In genomic region chr5:41392137-41392554, GRCm38 (mm10) we compare ENCODE assay signal across 21 mouse cellular contexts.
DNase-seq lines count a peak whose midpoint lies in the region; ATAC-seq and TF ChIP-seq lines count a peak whose summit lies in the region.
"Had no signal": no experiment of that assay in that cellular context is flagged by ENCODE, and none has a peak within 500 bp of the region (broad histone marks: within the 10 kb centered on the region; RNA-seq: fewer than 3 reads in every experiment).

No protein-coding gene starts in this region.

- H3K9me3 ChIP-seq in forebrain, postnatal 0 days (ENCODE audit: low read length): no peaks in the 10 kb centered on the region
- no peaks in the 10 kb centered on the region for H3K9me3 ChIP-seq in neural tube, embryonic 12.5 days
- H3K9me3 ChIP-seq: G1E had no signal

- H3K4me1 ChIP-seq in forebrain, postnatal 0 days (ENCODE audit: insufficient read depth): no peaks in the 10 kb centered on the region
- no peaks in the 10 kb centered on the region; the same call in 1 of the 2 replicates for H3K4me1 ChIP-seq in neural tube, embryonic 12.5 days
- H3K4me1 ChIP-seq: heart, embryonic 13.5 days had no signal

- H3K4me2 ChIP-seq in forebrain, postnatal 0 days (ENCODE audit: low read depth): peak overlapping the region; percentile 31; the same call in 1 of the 2 replicates
- H3K4me2 ChIP-seq in neural tube, embryonic 12.5 days (replicated peaks): no peak overlapping the region
- H3K4me2 ChIP-seq: heart, embryonic 13.5 days; midbrain, embryonic 11.5 days had no signal

- peak; percentile 50; the same call in 1 of the 2 replicates for ATAC-seq in forebrain, postnatal 0 days
- ATAC-seq in neural tube, embryonic 12.5 days (ENCODE audit: low FRiP score, low read depth): peak; percentile 80
- ATAC-seq: CD4-positive, CD25-positive, alpha-beta regulatory T cell, adult 4 months; intestine, embryonic 16.5 days had no signal

- no peaks in the 10 kb centered on the region for H3K27me3 ChIP-seq in forebrain, postnatal 0 days (ENCODE audit: insufficient read depth, low read length)
- no peaks in the 10 kb centered on the region for H3K27me3 ChIP-seq in neural tube, embryonic 12.5 days (replicated peaks)
- H3K27me3 ChIP-seq: heart, embryonic 13.5 days had no signal

- H3K4me3 ChIP-seq in forebrain, postnatal 0 days (ENCODE audit: low read depth, low read length): no peak overlapping the region
- no peak overlapping the region for H3K4me3 ChIP-seq in neural tube, embryonic 12.5 days
- H3K4me3 ChIP-seq: erythroblast, embryonic 14.5 days; heart, embryonic 13.5 days had no signal

- peak; percentile 8 for DNase-seq in embryo, embryonic 11.5 days (ENCODE audit: low read depth, low spot score)
- DNase-seq in embryo, embryonic 10.5 days (ENCODE audit: low spot score): no peak
- DNase-seq in brain, embryonic 14.5 days (ENCODE audit: low read depth): peak; percentile 71
- DNase-seq in forebrain, postnatal 0 days: no peak
- DNase-seq in lung, postnatal 25 days (ENCODE audit: low spot score): no peak
- DNase-seq in thymus, postnatal 25 days: no peak
- DNase-seq in adrenal gland, adult 8-10 months: no peak
- DNase-seq: cerebellum, adult 11-12 months; cerebellum, postnatal 25 days; kidney, postnatal 10 days; lung, adult 18-20 months; lung, postnatal 4 days; thymus, postnatal 14 days had no signal

- no peak overlapping the region for H3K27ac ChIP-seq in forebrain, postnatal 0 days (ENCODE audit: low read depth, low read length)
- no peak overlapping the region for H3K27ac ChIP-seq in neural tube, embryonic 12.5 days
- H3K27ac ChIP-seq: heart, embryonic 13.5 days; stomach, postnatal 0 days had no signal

- no peak overlapping the region; the same call in 1 of the 2 replicates for H3K9ac ChIP-seq in forebrain, postnatal 0 days
- no peak overlapping the region for H3K9ac ChIP-seq in neural tube, embryonic 12.5 days
- H3K9ac ChIP-seq: heart, embryonic 13.5 days had no signal

- TF ChIP-seq CTCF in brain, embryonic 14.5 days (IDR thresholded peaks at IDR 0.05; ENCODE audit: borderline replicate concordance, extremely low read depth, insufficient read depth, insufficient read length): no peak
- TF ChIP-seq CTCF in forebrain, postnatal 0 days (IDR thresholded peaks at IDR 0.05; ENCODE audit: low read depth): no peak

- H3K36me3 ChIP-seq in forebrain, postnatal 0 days (ENCODE audit: insufficient read depth): no peaks in the 10 kb centered on the region
- H3K36me3 ChIP-seq in neural tube, embryonic 12.5 days: no peaks in the 10 kb centered on the region
- H3K36me3 ChIP-seq: G1E; heart, embryonic 13.5 days had no signal

- no peak for TF ChIP-seq POLR2A in brain, embryonic 14.5 days (IDR thresholded peaks at IDR 0.05; ENCODE audit: borderline replicate concordance, extremely low read depth, insufficient read depth, insufficient read length, poor library complexity, severe bottlenecking)

- WGBS in forebrain, postnatal 0 days: 20% methylated on average over 9 of the region's 9 CpGs
- 43% methylated on average over 9 of the region's 9 CpGs for WGBS in neural tube, embryonic 12.5 days

Comparison
In these comparisons a context has a peak if more than half of its experiments do, and no peak if none do; other contexts are left out.
1. DNase-seq: peak in embryo, embryonic 11.5 days (single experiment) and brain, embryonic 14.5 days (single experiment); none in embryo, embryonic 10.5 days (single experiment), forebrain, postnatal 0 days (single experiment), lung, postnatal 25 days (single experiment), thymus, postnatal 25 days (single experiment) and adrenal gland, adult 8-10 months (single experiment).